Mouse (Mus musculus): Measurements from ENCODE around the gene Ammecr1. TPM values are rescaled to one million over a fixed set of nuclear protein-coding genes. Genes with fewer than 3 reads are reported as not detected.
A peak's percentile ranks its signal among the peaks of the same experiment; 100 is the strongest.

The Ammecr1 gene
- total and polyA plus RNA-seq, 3 experiments: 3.1 to 7.1 (median 5.4) TPM

DNA sequence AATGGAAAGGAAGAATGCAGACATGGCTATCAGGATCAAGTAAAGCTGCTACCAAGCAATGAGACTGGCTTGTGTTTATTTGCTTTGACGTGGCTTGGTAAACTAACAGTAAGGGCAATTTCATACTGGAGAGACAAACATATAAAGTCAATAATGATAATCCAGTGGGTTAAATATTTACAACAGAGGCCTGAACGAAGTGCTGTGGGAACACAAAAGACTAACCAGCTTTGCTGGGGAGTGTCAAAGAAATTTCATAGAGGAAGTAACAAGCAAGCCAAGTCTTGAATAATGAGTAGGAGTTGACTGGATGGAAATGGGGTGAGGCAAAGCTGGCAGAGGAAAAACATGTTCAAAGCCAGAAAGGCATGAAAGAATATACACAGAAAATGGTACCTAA lies 63.9 kb downstream of the Ammecr1 start:
- no peak overlapping the region for H3K4me3 ChIP-seq (replicated peaks in 1 of 3; ENCODE audit: low read depth in 2 of 3, low read length in 2 of 3, poor library complexity in 1 of 3)
- dilution Hi-C loops (cut with MboI; ENCODE audit: extremely low pct_ligation_motif_present, extremely low pct_unique_long_range_greater_than_20kb, low sequenced_read_pairs) (no loop called here), in situ Hi-C loops (cut with MboI; ENCODE audit: low pct_ligation_motif_present, low pct_unique_long_range_greater_than_20kb, low sequenced_read_pairs) (no loop called here)
- no peak for DNase-seq (ENCODE audit: extremely low read depth)
- no peak overlapping the region for H3K9ac ChIP-seq (ENCODE audit: insufficient read depth, low read depth)
- H3K36me3 ChIP-seq (replicated peaks in 1 of 2; ENCODE audit: control insufficient read depth in 1 of 2, insufficient read depth in 1 of 2, low read length in 1 of 2): no peaks in the 10 kb centered on the region
- no peak for TF ChIP-seq MXI1 (IDR thresholded peaks at IDR 0.05; ENCODE audit: low read depth, low read length)
- TF ChIP-seq ZC3H11A (IDR thresholded peaks at IDR 0.05; ENCODE audit: low read depth, low read length): no peak
- no peak for TF ChIP-seq USF2 (conservative IDR thresholded peaks at IDR 0.05; ENCODE audit: low read depth, low read length)
- no peak for TF ChIP-seq MAFK (IDR thresholded peaks at IDR 0.05; ENCODE audit: insufficient replicate concordance, low read length)
- TF ChIP-seq MAX (IDR thresholded peaks at IDR 0.05; ENCODE audit: low read length): no peak
- TF ChIP-seq GABPA (IDR thresholded peaks at IDR 0.05; ENCODE audit: insufficient replicate concordance, low read depth, low read length): no peak
- TF ChIP-seq ZNF384 (IDR thresholded peaks at IDR 0.05; ENCODE audit: low read depth, low read length): no peak
- no peak for TF ChIP-seq RAD21 (IDR thresholded peaks at IDR 0.05; ENCODE audit: low read depth, low read length)
- TF ChIP-seq KAT2A (IDR thresholded peaks at IDR 0.05; ENCODE audit: insufficient replicate concordance, low read length): no peak
- H3K4me2 ChIP-seq (ENCODE audit: insufficient read depth, low read depth, poor library complexity, severe bottlenecking): peak overlapping the region; percentile 67
- H3K9me3 ChIP-seq (replicated peaks; ENCODE audit: low read length): no peaks in the 10 kb centered on the region
- H3K79me2 ChIP-seq (replicated peaks; ENCODE audit: control insufficient read depth, extremely low read depth, insufficient read depth, poor library complexity, severe bottlenecking): no peaks in the 10 kb centered on the region
- no peaks in the 10 kb centered on the region for H3K27me3 ChIP-seq (replicated peaks)
- peak overlapping the region; percentile 41 for H3K27ac ChIP-seq (ENCODE audit: insufficient read depth, low read depth)
- peaks cover 5 to 17% of the 10 kb centered on the region in 2 experiments; a peak in 2 of 4 replicates for H3K4me1 ChIP-seq (ENCODE audit: control insufficient read depth in 1 of 2, insufficient read depth in 2 of 2)

DNA sequence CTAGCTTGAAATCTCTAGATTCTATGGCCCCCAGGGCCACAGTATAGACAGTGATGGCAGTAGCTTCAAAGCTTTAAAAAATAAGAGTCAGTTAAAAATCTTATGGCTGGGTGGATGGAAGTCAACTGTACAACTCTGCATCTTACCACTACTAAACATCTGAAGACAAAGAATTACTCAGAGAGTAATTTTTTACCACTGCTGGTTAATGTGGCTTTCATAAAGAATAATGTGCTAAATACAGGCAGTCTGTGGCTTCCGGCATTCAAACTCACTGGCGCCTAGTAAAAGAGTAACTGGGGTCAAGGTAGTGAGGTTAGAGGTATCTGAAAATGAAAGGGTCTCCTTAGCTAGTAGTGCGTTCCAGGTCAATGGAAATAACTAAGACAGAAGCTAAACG lies 64.6 kb downstream of the Ammecr1 start:
- in situ Hi-C loops (cut with MboI; ENCODE audit: low pct_ligation_motif_present, low pct_unique_long_range_greater_than_20kb, low sequenced_read_pairs): no loop called here
- no peak for DNase-seq (ENCODE audit: extremely low read depth)
- dilution Hi-C loops (cut with MboI; ENCODE audit: extremely low pct_ligation_motif_present, extremely low pct_unique_long_range_greater_than_20kb, low sequenced_read_pairs): no loop called here
- H3K27me3 ChIP-seq (replicated peaks): no peaks in the 10 kb centered on the region
- H3K9ac ChIP-seq (ENCODE audit: insufficient read depth, low read depth): no peak overlapping the region
- no peaks in the 10 kb centered on the region for H3K79me2 ChIP-seq (replicated peaks; ENCODE audit: control insufficient read depth, extremely low read depth, insufficient read depth, poor library complexity, severe bottlenecking)
- H3K4me3 ChIP-seq (replicated peaks in 1 of 3; ENCODE audit: low read depth in 2 of 3, low read length in 2 of 3, poor library complexity in 1 of 3): no peak overlapping the region
- no peaks in the 10 kb centered on the region for H3K36me3 ChIP-seq (replicated peaks in 1 of 2; ENCODE audit: control insufficient read depth in 1 of 2, insufficient read depth in 1 of 2, low read length in 1 of 2)
- H3K4me1 ChIP-seq (ENCODE audit: control insufficient read depth in 1 of 2, insufficient read depth in 2 of 2): peaks cover 5 to 17% of the 10 kb centered on the region in 2 experiments; a peak in 2 of 4 replicates
- H3K4me2 ChIP-seq (ENCODE audit: insufficient read depth, low read depth, poor library complexity, severe bottlenecking): peak overlapping the region; percentile 67; the same call in 1 of the 2 replicates
- no peaks in the 10 kb centered on the region for H3K9me3 ChIP-seq (replicated peaks; ENCODE audit: low read length)
- no peak overlapping the region for H3K27ac ChIP-seq (ENCODE audit: insufficient read depth, low read depth)
- no peak for TF ChIP-seq E2F4 (IDR thresholded peaks at IDR 0.05; ENCODE audit: insufficient replicate concordance, low read depth, low read length)
- TF ChIP-seq SMC3 (IDR thresholded peaks at IDR 0.05; ENCODE audit: low read depth, low read length): no peak
- no peak for TF ChIP-seq MAX (IDR thresholded peaks at IDR 0.05; ENCODE audit: low read length)
- TF ChIP-seq TBP (conservative IDR thresholded peaks at IDR 0.05; ENCODE audit: low read depth, low read length): no peak
- TF ChIP-seq ZMIZ1 (IDR thresholded peaks at IDR 0.05; ENCODE audit: low read depth, low read length): no peak
- no peak for TF ChIP-seq GABPA (IDR thresholded peaks at IDR 0.05; ENCODE audit: insufficient replicate concordance, low read depth, low read length)
- TF ChIP-seq RAD21 (IDR thresholded peaks at IDR 0.05; ENCODE audit: low read depth, low read length): no peak
- TF ChIP-seq EP300 (IDR thresholded peaks at IDR 0.05; ENCODE audit: low read length): no peak
- no peak for TF ChIP-seq HCFC1 (IDR thresholded peaks at IDR 0.05; ENCODE audit: low read depth, low read length)
- TF ChIP-seq USF2 (conservative IDR thresholded peaks at IDR 0.05; ENCODE audit: low read depth, low read length): no peak
- TF ChIP-seq USF1 (IDR thresholded peaks at IDR 0.05; ENCODE audit: low read depth, low read length): no peak
- no peak for TF ChIP-seq UBTF (IDR thresholded peaks at IDR 0.05; ENCODE audit: low read depth, low read length)
- TF ChIP-seq PAX5 (IDR thresholded peaks at IDR 0.05; ENCODE audit: low read length): no peak
- no peak for TF ChIP-seq MEF2A (IDR thresholded peaks at IDR 0.05; ENCODE audit: borderline replicate concordance, low read depth, low read length)
- TF ChIP-seq CHD2 (IDR thresholded peaks at IDR 0.05; ENCODE audit: low read length): no peak
- TF ChIP-seq POLR2A (IDR thresholded peaks at IDR 0.05; ENCODE audit: low read depth, low read length): no peak
- TF ChIP-seq ZNF384 (IDR thresholded peaks at IDR 0.05; ENCODE audit: low read depth, low read length): no peak
- no peak for TF ChIP-seq IRF4 (IDR thresholded peaks at IDR 0.05; ENCODE audit: low read depth, low read length)

All from CH12.LX (cell line).